Mouse (Mus musculus) olfactory bulb, adult 2 months (tissue): Measurements from ENCODE around the gene Olfr418.

Source experiments
- CTCF ChIP-seq: fragments of 200-500 bp; IDR thresholded peaks from 2 replicates; pipeline ENCODE4 v1.5.1; 2012; ENCODE audit warnings: low read depth, mild to moderate bottlenecking, low read length, moderate library complexity; ENCODE audit not compliant: insufficient read depth
- POLR2A ChIP-seq: fragments of 200-500 bp; IDR thresholded peaks from 2 replicates; pipeline ENCODE4 v1.6.1; 2012; ENCODE audit warnings: mild to moderate bottlenecking, low read depth, low read length, moderate library complexity; ENCODE audit not compliant: insufficient read depth

DNA sequence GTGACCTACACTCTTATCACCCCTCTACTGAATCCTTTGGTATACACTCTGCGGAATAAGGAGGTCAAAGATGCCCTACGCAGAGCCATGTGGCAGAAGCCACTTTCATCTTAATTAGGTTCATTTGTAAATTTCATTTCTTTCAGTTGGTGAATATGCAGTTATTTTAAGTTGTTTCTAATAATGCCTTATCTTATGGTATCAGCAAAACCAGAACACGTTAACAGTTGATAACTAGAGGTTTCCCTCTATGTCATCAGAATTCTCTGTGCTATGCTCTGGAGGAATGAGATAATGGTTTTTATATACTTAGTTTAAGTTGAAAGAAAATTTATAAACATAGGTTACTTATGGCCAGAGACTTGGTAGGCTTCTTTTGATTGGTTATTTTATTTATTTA lies 49.3 kb upstream of the Olfr418 start:
- TF ChIP-seq POLR2A (no peak), CTCF (no peak)
